Mouse (Mus musculus): ENCODE data around the gene Cluap1.

Gene Cluap1

GRCm38 (mm10) chr16:3908537-3909111, at the start of gene Cluap1, which contains the start of gene 1700037C18Rik:
Gene Cluap1 (plus strand): TSS chr16:3908801.
Gene 1700037C18Rik (minus strand): TSS chr16:3908689.
- peak; percentile 87 for DNase-seq (ENCODE audit: low read depth)

GRCm38 (mm10) chr16:3859254-3859653, 49.3 kb upstream of the Cluap1 start:
- DNase-seq (ENCODE audit: low read depth) = no peak

GRCm38 (mm10) chr16:3871815-3872214, 36.8 kb upstream of the Cluap1 start:
- DNase-seq (ENCODE audit: low read depth) = no peak

- peak; percentile 83 for DNase-seq (ENCODE audit: low read depth)
Observed at GRCm38 (mm10) chr16:3872216-3873047, 36.2 kb upstream of the Cluap1 start, which contains the start of gene Naa60. Gene Naa60 (plus strand): TSS chr16:3872375.

GRCm38 (mm10) chr16:3876346-3876745, 32.3 kb upstream of the Cluap1 start:
- no peak for DNase-seq (ENCODE audit: low read depth)

- peak; percentile 90 for DNase-seq (ENCODE audit: low read depth)
Observed at GRCm38 (mm10) chr16:3884201-3885064, 24.2 kb upstream of the Cluap1 start, which contains the start of the genes Zfp597 and Gm20695. Gene Zfp597 (minus strand): TSS chr16:3884561. Gene Gm20695 (plus strand): TSS chr16:3884648.

- no peak for DNase-seq (ENCODE audit: low read depth)
Observed at GRCm38 (mm10) chr16:3885065-3885670, 23.4 kb upstream of the Cluap1 start.

GRCm38 (mm10) chr16:3891621-3892295, 16.8 kb upstream of the Cluap1 start:
- no peak for DNase-seq (ENCODE audit: low read depth)

GRCm38 (mm10) chr16:3893739-3894138, 14.9 kb upstream of the Cluap1 start:
- DNase-seq (ENCODE audit: low read depth) = no peak

- no peak for DNase-seq (ENCODE audit: low read depth)
Observed at GRCm38 (mm10) chr16:3895173-3895792, 13.3 kb upstream of the Cluap1 start.

- DNase-seq (ENCODE audit: low read depth) = no peak
Observed at GRCm38 (mm10) chr16:3896046-3896445, 12.6 kb upstream of the Cluap1 start.

GRCm38 (mm10) chr16:3896553-3896952, 12.0 kb upstream of the Cluap1 start:
- DNase-seq (ENCODE audit: low read depth) = no peak

- no peak for DNase-seq (ENCODE audit: low read depth)
Observed at GRCm38 (mm10) chr16:3907471-3907870, 1.1 kb upstream of the Cluap1 start.

- no peak for DNase-seq (ENCODE audit: low read depth)
Observed at GRCm38 (mm10) chr16:3909118-3909517, 517 bp downstream of the Cluap1 start.

- DNase-seq (ENCODE audit: low read depth) = no peak
Observed at GRCm38 (mm10) chr16:3920756-3921155, 12.2 kb downstream of the Cluap1 start.

GRCm38 (mm10) chr16:3923515-3923914, 14.9 kb downstream of the Cluap1 start:
- no peak for DNase-seq (ENCODE audit: low read depth)

GRCm38 (mm10) chr16:3923966-3924365, 15.4 kb downstream of the Cluap1 start:
- DNase-seq (ENCODE audit: low read depth) = no peak

GRCm38 (mm10) chr16:3928582-3928981, 20.0 kb downstream of the Cluap1 start:
- DNase-seq (ENCODE audit: low read depth) = no peak

GRCm38 (mm10) chr16:3929151-3929550, 20.6 kb downstream of the Cluap1 start:
- DNase-seq (ENCODE audit: low read depth) = no peak

- no peak for DNase-seq (ENCODE audit: low read depth)
Observed at GRCm38 (mm10) chr16:3933536-3933935, 24.9 kb downstream of the Cluap1 start.

GRCm38 (mm10) chr16:3934091-3934490, 25.5 kb downstream of the Cluap1 start:
- DNase-seq (ENCODE audit: low read depth) = no peak

All from c-Kit-positive CD71-positive TER-119-negative erythroid progenitor cells, embryonic 14.5 days (primary cell).